Mouse (Mus musculus) heart, embryonic 14.5 days (tissue): Measurements from ENCODE around the gene Bmp7. TPM values are rescaled to one million over a fixed set of nuclear protein-coding genes. Genes with fewer than 3 reads are reported as not detected.

Experiments
- ATAC-seq: fragments of 200-750 bp; cut with Nextera tagmentation; 2 replicates; pipeline ENCODE4 v1.8.0; 2017; ENCODE audit warnings: low read depth, moderate TSS enrichment; ENCODE audit not compliant: insufficient number of reproducible peaks, insufficient read depth, low FRiP score
- H3K27ac ChIP-seq, 2 experiments: fragments of 200-500 bp in 1 of 2; fragments of 300-500 bp in 1 of 2; sonication (generic) in 1 of 2; replicated peaks in 1 of 2; 2 replicates each; pipeline ENCODE4 v1.5.1; 2012 to 2014; ENCODE audit warnings: low read depth in 2 of 2, low read length in 2 of 2, control low read depth in 1 of 2, mild to moderate bottlenecking in 1 of 2, mixed read lengths in 1 of 2; ENCODE audit not compliant: control insufficient read depth in 1 of 2, insufficient read depth in 1 of 2
- H3K27me3 ChIP-seq: fragments of 300-500 bp; sonication (generic); 2 replicates; pipeline ENCODE4 v1.6.1; 2014; ENCODE audit warnings: mild to moderate bottlenecking, low read length, control low read depth; ENCODE audit not compliant: control insufficient read depth, insufficient read depth
- H3K36me3 ChIP-seq: fragments of 300-500 bp; sonication (generic); 2 replicates; pipeline ENCODE4 v1.6.1; 2014; ENCODE audit warnings: mild to moderate bottlenecking, control low read depth, low read length, mixed read lengths; ENCODE audit not compliant: control insufficient read depth, insufficient read depth
- H3K4me1 ChIP-seq, 2 experiments: fragments of 200-500 bp in 1 of 2; fragments of 300-500 bp in 1 of 2; sonication (generic) in 1 of 2; 2 replicates each; pipeline ENCODE4 v1.6.1; 2012 to 2014; ENCODE audit warnings: low read length in 2 of 2, control low read depth in 1 of 2, mixed read lengths in 1 of 2; ENCODE audit not compliant: control insufficient read depth in 2 of 2, insufficient read depth in 2 of 2
- H3K4me2 ChIP-seq: fragments of 300-500 bp; sonication (generic); 2 replicates; pipeline ENCODE4 v1.6.1; 2014; ENCODE audit warnings: mild to moderate bottlenecking, low read length
- H3K4me3 ChIP-seq, 2 experiments: fragments of 200-500 bp in 1 of 2; fragments of 300-500 bp in 1 of 2; sonication (generic) in 1 of 2; 2 replicates each; pipeline ENCODE4 v1.5.1; 2012 to 2014; ENCODE audit warnings: low read length in 2 of 2, mild to moderate bottlenecking in 2 of 2, control low read depth in 1 of 2, low read depth in 1 of 2, moderate library complexity in 1 of 2; ENCODE audit not compliant: control insufficient read depth in 1 of 2, insufficient read depth in 1 of 2
- H3K9ac ChIP-seq: fragments of 300-500 bp; sonication (generic); 2 replicates; pipeline ENCODE4 v1.6.1; 2014; ENCODE audit warnings: mild to moderate bottlenecking, low read length
- H3K9me3 ChIP-seq: fragments of 300-500 bp; sonication (generic); 2 replicates; pipeline ENCODE4 v1.6.1; 2016; ENCODE audit warnings: low read length, control low read depth; ENCODE audit not compliant: control insufficient read depth
- WGBS: fragments of 180-500 bp; shearing (Covaris S2); extraction: QIAGEN DNeasy Blood & Tissue Kit; methylation state at CpG from one replicate; pipeline ENCODE4 v1.1.7; 2014; 5-methylcytosine and 5-hydroxymethylcytosine counted together
- polyA plus RNA-seq: library from polyadenylated mRNA; unstranded; fragments of >200 nt; fragmentation: Nextera tagmentation; extraction: Ambion mirVana; gene quantifications from 2 replicates; pipeline ENCODE4 v1.2.1, GENCODE M21; 2014

Bmp7 gene
- polyA plus RNA-seq, 1 experiment from 2014 or later: 50.5 TPM

- ATAC-seq: 0 out of 2 replicates have a peak, but pooled peaks have one; percentile 23
- 57% methylated on average over 6 of the region's 6 CpGs for WGBS
- H3K9ac ChIP-seq: no peak overlapping the region
These were observed 35.0 kb upstream of the Bmp7 start for GRCm38 (mm10) chr2:172975159-172975558.

GRCm38 (mm10) chr2:172974701-172975100 is 34.6 kb upstream of the Bmp7 start:
- Histone ChIP-seq H3K4me3 (no peak overlapping the region), H3K27me3 (no peaks in the 10 kb centered on the region), H3K27ac (no peak overlapping the region), H3K4me1 (peaks cover 10 to 11% of the 10 kb centered on the region in 2 experiments), H3K4me2 (no peak overlapping the region), H3K9me3 (no peaks in the 10 kb centered on the region), H3K9ac (no peak overlapping the region), H3K36me3 (no peaks in the 10 kb centered on the region)
- WGBS: 56% methylated on average over 7 of the region's 7 CpGs
- no peak for ATAC-seq

More at GRCm38 (mm10) chr2:172975159-172975558, 35.0 kb upstream of the Bmp7 start:
- Histone ChIP-seq H3K9me3 (no peaks in the 10 kb centered on the region), H3K36me3 (no peaks in the 10 kb centered on the region), H3K4me3 (no peak overlapping the region), H3K4me2 (no peak overlapping the region), H3K27ac (no peak overlapping the region), H3K4me1 (peaks cover 10 to 11% of the 10 kb centered on the region in 2 experiments), H3K27me3 (no peaks in the 10 kb centered on the region)

- ATAC-seq: no peak
- H3K36me3 ChIP-seq: no peaks in the 10 kb centered on the region
- no peak overlapping the region for H3K4me2 ChIP-seq
These were observed 33.9 kb upstream of the Bmp7 start for GRCm38 (mm10) chr2:172973806-172974565.

GRCm38 (mm10) chr2:172971865-172972264 is 31.7 kb upstream of the Bmp7 start:
- no peak overlapping the region for H3K4me3 ChIP-seq
- H3K27ac ChIP-seq: no peak overlapping the region
- no peaks in the 10 kb centered on the region for H3K9me3 ChIP-seq
- no peak for ATAC-seq
- 88% methylated on average over 2 of the region's 2 CpGs for WGBS
- H3K4me2 ChIP-seq: no peak overlapping the region
- peaks cover 0 to 4% of the 10 kb centered on the region in 2 experiments; a peak in 1 of 4 replicates for H3K4me1 ChIP-seq
- H3K9ac ChIP-seq: no peak overlapping the region
- H3K27me3 ChIP-seq: no peaks in the 10 kb centered on the region
- H3K36me3 ChIP-seq: no peaks in the 10 kb centered on the region

More at GRCm38 (mm10) chr2:172973806-172974565, 33.9 kb upstream of the Bmp7 start:
- Histone ChIP-seq H3K27me3 (no peaks in the 10 kb centered on the region), H3K4me1 (peaks cover 10 to 11% of the 10 kb centered on the region in 2 experiments), H3K9me3 (no peaks in the 10 kb centered on the region), H3K9ac (no peak overlapping the region), H3K4me3 (no peak overlapping the region), H3K27ac (no peak overlapping the region)
- 19% methylated on average over 7 of the region's 7 CpGs for WGBS

DNA sequence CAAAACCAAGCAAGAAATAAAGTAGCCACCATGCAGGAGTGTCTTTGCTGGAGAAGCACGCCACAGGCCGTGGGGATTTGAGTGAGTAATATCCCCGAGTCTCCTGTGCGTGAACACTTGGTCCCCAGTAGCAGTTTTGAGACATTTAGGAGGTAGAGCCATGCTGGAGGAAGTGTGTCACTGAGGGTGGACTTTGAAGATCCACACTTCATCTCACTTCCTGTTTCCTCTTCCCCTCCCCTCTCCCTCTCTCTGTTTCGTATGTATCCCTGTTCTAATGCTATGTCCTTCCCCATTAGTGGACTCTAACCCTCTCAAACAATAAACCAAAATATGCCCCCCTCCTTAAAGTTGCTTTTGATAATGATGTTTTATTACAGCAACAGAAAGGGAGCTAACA is 26.4 kb upstream of the Bmp7 start:
- H3K4me3 ChIP-seq: no peak overlapping the region
- WGBS: 84% methylated on average over 5 of the region's 5 CpGs
- H3K9ac ChIP-seq: no peak overlapping the region
- no peak overlapping the region for H3K4me2 ChIP-seq
- ATAC-seq: no peak
- no peak overlapping the region for H3K27ac ChIP-seq
- no peaks in the 10 kb centered on the region for H3K9me3 ChIP-seq
- H3K36me3 ChIP-seq: no peaks in the 10 kb centered on the region
- H3K27me3 ChIP-seq: no peaks in the 10 kb centered on the region
- peaks cover 0 to 5% of the 10 kb centered on the region in 2 experiments; a peak in 2 of 4 replicates for H3K4me1 ChIP-seq

DNA sequence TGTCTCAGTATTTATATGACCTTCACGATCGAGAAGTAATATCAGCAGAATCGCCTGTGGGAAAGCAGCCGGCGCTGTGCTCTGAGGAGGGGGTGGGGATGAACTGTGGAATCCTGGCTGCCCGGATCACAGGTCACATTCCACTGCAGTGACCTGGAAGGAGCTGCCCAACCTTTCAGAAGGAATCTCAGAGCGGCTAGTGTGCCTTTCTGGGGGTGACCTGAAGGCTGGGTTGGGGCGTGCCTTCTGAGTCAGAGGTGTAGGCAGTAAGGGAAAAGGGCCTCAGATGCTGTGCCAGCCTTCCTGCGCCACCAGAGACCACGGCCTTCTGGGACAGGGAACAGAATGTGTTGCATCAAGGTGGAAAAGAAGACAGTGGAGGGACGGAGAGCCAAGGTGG is 25.1 kb upstream of the Bmp7 start:
- no peaks in the 10 kb centered on the region for H3K36me3 ChIP-seq
- no peaks in the 10 kb centered on the region for H3K27me3 ChIP-seq
- no peak for ATAC-seq
- no peak overlapping the region for H3K4me2 ChIP-seq
- H3K9me3 ChIP-seq: no peaks in the 10 kb centered on the region; the same call in 1 of the 2 replicates
- 35% methylated on average over 11 of the region's 11 CpGs for WGBS
- H3K4me1 ChIP-seq: peaks cover 0 to 5% of the 10 kb centered on the region in 2 experiments; a peak in 2 of 4 replicates
- H3K27ac ChIP-seq: no peak overlapping the region
- no peak overlapping the region for H3K4me3 ChIP-seq
- no peak overlapping the region for H3K9ac ChIP-seq

DNA sequence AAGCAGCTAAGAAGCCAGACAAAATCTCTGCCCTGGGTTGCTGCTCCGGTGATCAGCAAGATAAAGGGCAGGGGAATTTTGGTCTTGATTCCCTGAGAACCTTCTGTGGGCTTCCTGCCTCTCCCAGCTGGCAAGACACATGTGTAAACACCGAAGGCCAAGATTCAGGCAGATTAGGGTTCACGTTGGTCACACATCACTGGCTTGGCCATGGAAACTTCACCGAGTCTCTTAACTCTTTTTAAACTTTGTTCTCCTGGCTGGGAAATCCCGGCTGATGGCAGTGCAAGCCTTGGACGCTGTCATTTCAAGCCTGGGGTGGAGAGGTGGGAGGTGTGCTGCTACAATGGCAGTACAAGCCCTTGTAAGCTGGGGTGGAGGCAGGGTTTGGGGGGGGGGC is 21.1 kb upstream of the Bmp7 start:
- no peak for ATAC-seq
- Histone ChIP-seq H3K4me2 (no peak overlapping the region), H3K4me3 (no peak overlapping the region), H3K36me3 (no peaks in the 10 kb centered on the region), H3K27ac (no peak overlapping the region), H3K9me3 (peaks cover 13% of the 10 kb centered on the region; the same call in 1 of the 2 replicates), H3K9ac (no peak overlapping the region), H3K27me3 (no peaks in the 10 kb centered on the region), H3K4me1 (peaks cover 0 to 5% of the 10 kb centered on the region in 2 experiments; a peak in 2 of 4 replicates)
- WGBS: 67% methylated on average over 6 of the region's 6 CpGs
